Mouse (Mus musculus): ENCODE data around the gene Prrc2c.
A peak's percentile ranks its signal among the peaks of the same experiment; 100 is the strongest.
"Not testable (repeated sequence)": the region's sequence is repeated elsewhere in the genome, so short reads cannot be mapped to it uniquely, and the experiment has no call there.

Gene Prrc2c

DNA sequence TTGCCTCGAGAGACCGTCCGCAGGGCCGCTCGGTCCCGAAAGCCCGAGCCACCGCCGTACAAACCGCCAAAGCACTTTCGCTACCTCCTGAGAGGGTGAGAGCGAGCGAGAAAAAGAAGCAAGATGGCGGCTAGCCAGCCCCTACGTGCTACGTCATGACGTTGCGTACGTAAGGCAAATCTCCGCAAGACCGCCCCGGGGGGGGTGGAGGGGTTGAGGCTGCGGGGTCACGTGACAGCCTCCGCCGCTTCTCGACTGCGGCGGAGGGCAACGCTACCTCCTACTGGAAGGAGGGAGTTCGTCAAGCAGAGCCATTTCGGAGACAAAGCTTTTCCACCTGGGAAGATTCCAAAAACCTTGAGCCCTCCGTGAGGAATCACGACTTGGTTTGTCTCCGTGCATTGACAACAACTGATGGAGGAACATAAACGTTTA lies at the start of gene Prrc2c:
Gene Prrc2c, minus strand, starts transcription at position 156 of the 435 bp plus-strand sequence.
- peak; percentile 98 for DNase-seq (ENCODE audit: low read depth, low spot score)

- DNase-seq (ENCODE audit: low read depth, low spot score): no peak
These were observed 44.9 kb upstream of the Prrc2c start for GRCm38 (mm10) chr1:162785222-162785621.

DNA sequence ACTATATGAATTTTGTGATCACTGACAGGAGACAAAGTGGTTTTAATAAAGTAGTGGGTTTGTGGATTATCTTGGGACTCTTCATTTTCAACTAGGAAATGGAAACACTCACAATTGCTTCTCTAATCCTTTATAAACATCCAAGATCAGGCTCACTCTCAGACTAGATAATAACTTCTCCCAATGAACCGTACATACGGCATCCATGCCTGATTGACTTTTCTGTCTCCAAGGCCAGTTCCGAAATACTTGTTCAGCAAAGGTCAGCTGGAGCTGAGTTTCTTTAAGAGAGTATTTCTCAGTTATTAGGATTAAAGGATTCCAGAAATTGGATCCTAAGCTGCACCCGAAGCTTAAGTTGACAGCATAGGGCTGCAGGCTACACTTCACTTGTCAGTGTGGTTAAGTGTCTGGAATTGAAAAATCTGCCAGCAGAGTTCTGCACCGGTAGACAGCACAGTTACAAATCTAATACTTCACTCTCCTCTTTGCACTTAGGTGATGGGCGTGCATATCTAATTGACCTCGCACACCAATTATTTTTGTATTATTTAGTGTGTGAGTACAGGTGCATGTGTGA lies 43.4 kb upstream of the Prrc2c start:
- no peak for DNase-seq (ENCODE audit: low read depth, low spot score)

DNA sequence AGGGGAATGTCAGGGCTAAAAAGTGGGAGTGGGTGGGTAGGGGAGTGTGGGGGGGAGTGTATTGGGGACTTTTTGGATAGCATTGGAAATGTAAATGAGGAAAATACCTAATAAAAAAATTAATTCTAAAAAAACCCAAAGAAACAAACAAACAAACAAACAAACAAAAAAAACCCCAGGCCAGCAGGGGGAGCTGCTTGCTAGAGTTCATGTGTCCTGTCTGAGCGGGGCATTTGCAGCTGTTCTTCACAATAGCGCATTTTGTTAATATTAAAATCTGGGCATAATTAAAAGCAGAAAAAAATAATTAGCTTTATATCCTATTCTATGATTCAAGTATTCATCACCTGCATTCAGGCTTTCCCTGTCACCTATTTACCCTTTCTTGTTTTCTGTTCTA lies 40.7 kb upstream of the Prrc2c start:
- DNase-seq (ENCODE audit: low read depth, low spot score): not testable (repeated sequence)

- no peak for DNase-seq (ENCODE audit: low read depth, low spot score)
These were observed 37.7 kb upstream of the Prrc2c start for GRCm38 (mm10) chr1:162777943-162778538.

DNA sequence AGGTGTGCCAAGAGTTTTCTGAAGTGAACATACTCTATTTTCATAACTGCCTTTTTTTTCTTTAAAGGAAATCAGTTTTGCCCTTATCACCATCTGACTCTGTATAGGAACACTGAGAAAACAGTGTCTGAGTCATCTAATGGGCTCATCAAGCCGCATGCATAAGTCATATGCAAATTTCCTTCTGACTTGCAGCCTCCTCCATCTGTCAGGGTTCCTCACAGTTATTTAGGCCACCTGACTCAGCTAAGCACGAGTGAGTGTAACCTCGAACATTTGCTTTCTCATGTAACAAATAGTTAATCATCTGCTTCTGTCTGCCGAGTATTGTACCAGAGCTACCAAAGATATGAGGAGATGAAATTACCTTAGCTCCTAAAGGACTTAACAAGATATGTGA lies 33.3 kb upstream of the Prrc2c start:
- DNase-seq (ENCODE audit: low read depth, low spot score): peak; percentile 67

DNA sequence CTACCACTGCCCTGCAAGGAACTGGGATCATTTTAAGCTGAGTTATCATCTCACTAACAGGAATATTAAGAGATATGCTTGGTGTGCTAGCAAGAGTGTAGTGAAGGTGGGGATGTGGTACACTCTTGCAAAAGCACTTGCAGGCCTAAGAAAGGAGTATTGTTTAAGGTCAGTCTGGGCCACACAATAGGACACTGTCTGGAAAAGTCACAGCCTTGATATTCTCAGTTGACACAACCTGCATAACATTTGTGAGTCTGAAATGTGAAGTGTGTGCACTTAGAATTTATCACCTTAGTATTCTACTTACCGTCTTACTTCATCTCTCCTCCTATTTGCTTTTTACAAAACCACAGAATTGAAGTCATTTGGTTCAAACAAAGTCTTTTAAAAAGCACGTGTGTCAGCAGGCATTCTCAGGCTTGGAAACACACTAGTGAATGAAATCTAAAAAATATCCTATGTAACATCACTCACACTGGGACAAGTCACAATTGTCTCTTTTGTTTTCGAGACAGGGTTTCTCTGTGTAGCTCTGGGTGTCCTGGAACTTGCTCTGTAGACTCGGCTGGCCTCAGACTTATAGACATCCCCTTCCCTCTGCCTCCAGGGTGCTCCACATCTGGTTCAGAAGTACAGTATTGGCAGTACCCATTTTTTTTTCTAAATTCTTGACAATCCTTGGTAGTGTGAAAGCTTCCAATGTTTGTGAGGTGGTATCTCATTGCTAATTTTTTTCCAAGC lies 31.4 kb upstream of the Prrc2c start:
- no peak for DNase-seq (ENCODE audit: low read depth, low spot score)

GRCm38 (mm10) chr1:162752009-162752408 lies 11.7 kb upstream of the Prrc2c start:
- DNase-seq (ENCODE audit: low read depth, low spot score): no peak

DNA sequence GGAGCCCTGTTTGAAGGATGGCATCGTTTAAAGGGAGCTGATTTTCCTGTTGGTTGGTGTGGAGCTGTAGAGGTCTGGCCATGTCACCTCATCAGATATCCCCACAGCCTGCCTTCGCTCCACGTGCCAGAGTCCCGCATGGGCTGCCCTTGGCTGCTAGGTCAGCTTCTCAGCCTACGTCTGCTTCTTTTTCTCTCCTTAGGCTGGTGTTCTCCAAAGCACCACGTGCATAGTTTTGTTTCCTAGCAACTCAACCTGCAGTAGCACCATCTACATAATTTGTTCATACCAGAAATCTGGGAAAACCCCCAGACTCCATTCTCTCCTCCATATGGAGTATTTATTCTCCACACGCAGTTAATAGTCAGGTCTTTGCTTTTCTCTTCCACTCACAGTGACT lies 9.3 kb upstream of the Prrc2c start:
- no peak for DNase-seq (ENCODE audit: low read depth, low spot score)

DNA sequence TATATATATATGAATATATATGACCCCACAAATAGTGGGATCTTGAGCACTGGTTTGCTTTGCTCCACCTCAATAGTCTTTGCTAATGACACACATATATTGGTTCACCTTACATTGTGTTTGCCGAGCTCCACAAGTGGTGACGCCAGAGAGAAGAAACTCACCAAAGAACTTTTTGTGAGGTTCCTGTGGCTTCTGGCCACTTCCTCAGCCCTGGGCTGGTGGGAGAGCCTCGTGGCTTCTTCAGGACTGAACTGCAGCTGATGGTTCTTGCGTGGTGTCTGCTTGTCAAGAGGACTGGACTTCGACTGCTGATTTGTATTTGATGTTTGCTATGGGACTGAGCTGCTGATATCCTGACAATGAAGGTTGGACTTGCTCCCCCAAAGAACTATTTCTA lies 8.4 kb upstream of the Prrc2c start:
- no peak for DNase-seq (ENCODE audit: low read depth, low spot score)

DNA sequence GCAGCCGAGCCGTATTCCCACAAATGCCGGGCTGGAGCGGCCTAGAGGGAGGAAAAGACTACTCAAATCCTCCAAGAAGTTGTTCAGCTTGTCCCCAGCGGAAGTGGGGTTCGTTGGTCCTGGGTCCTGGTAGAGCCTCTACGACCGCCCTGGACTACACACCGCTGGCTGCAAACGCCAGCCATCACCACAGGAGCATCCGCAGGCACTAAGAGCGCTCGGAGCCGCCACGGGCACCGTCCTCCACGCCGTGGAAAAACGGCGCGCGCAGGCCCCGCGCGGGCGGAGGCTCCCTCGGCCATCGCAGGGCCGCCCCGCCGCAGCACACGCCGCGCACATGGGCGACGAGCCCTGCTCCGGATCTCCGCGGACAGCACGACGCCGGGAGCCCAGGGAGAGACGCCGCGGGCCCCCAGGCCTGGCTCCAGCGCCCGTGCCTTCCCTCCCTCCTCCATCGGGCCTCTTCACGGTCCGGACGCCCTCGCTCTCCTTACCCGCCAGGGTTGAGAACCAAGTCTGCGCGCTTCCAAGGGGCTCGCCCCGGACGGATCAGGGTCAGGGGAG lies 443 bp downstream of the Prrc2c start:
- no peak for DNase-seq (ENCODE audit: low read depth, low spot score)

DNA sequence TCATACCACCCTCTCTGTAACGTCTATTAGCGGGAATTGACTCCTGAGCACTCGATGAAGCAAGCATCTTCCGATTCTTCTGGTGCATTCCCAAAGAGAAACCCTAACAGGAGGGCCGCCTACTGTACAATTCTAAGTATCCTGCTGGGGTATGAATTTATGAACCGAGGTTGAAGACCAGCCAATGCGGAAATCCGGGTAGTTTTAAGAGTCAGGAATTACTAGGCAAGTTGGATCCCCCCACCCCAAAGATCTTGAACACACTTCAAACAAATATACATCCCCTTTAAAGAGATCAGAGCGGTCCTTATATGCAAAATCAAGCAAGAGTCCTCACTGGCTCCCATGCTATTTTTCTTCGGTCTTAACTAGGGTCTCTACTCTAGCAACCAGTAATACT lies 950 bp downstream of the Prrc2c start:
- no peak for DNase-seq (ENCODE audit: low read depth, low spot score)

GRCm38 (mm10) chr1:162738472-162738871 lies 1.9 kb downstream of the Prrc2c start:
- DNase-seq (ENCODE audit: low read depth, low spot score): no peak

- DNase-seq (ENCODE audit: low read depth, low spot score): no peak
These were observed 5.3 kb downstream of the Prrc2c start for GRCm38 (mm10) chr1:162735084-162735483.

GRCm38 (mm10) chr1:162734283-162734682 lies 6.1 kb downstream of the Prrc2c start:
- DNase-seq (ENCODE audit: low read depth, low spot score): no peak

DNA sequence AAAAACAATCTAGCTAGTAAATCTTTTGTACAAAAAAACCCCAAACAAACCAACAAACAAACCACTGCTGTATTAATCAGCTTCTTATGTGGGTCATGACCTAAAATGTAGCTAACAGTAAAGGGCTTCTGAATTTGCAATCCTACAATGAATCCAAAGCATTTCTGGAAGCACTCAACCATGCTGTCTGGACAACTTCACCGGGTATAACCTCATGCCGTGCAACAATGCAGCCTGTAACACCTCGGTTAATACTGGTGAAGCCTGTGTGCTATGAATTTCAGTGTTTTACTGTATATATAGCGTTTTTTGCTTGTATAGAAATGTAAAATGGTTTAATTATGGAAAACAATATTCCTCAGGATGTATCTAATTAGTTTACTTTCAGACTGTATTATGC lies 8.3 kb downstream of the Prrc2c start:
- no peak for DNase-seq (ENCODE audit: low read depth, low spot score)

DNA sequence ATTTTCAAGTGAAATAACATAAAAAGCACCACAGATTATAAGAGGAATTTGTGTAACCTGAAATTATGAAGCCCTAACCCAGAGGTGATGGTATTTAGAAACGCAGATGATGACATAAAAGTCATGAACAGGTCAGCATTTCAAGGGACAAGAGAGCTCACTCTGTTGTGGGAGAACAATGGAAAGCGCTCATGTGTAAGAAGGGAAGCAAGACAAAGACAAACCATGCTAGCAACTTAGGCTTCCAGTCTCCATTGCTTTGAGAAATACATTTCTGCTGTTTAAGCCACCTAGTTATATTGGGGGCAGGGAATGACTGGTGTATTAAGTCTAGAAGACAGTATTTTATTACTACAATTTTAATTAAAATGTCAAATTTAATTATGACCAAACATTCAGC lies 10.9 kb downstream of the Prrc2c start:
- DNase-seq (ENCODE audit: low read depth, low spot score): no peak

GRCm38 (mm10) chr1:162727981-162728380 lies 12.4 kb downstream of the Prrc2c start:
- DNase-seq (ENCODE audit: low read depth, low spot score): no peak

GRCm38 (mm10) chr1:162723610-162724009 lies 16.7 kb downstream of the Prrc2c start:
- DNase-seq (ENCODE audit: low read depth, low spot score): no peak

DNA sequence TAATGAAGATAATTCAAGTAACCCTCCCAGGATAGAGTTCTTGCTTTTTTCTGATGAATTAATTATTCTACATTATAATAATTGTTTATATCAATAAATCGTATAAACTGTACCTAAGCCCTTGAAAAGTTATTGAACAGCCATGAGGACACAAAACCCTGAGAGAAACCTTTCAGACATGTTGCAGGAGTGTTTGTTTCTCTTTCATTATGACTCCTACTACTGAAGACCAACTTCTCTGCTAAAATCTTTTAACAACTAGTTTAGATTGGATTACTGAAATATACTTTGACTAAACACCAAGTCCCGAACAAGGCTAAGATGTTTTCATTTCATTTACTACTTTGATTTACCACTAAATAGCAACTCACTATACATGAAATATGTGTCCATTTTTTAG lies 19.7 kb downstream of the Prrc2c start:
- no peak for DNase-seq (ENCODE audit: low read depth, low spot score)

GRCm38 (mm10) chr1:162700389-162701066 lies 39.8 kb downstream of the Prrc2c start:
- no peak for DNase-seq (ENCODE audit: low read depth, low spot score)

GRCm38 (mm10) chr1:162697866-162698265 lies 42.5 kb downstream of the Prrc2c start:
- peak; percentile 6 for DNase-seq (ENCODE audit: low read depth, low spot score)
